Mouse (Mus musculus) layer of hippocampus, adult 8-10 months (tissue): Measurements from ENCODE around the gene Trmt44. TPM values are rescaled to one million over a fixed set of nuclear protein-coding genes. Genes with fewer than 3 reads are reported as not detected.

Experiments
- DNase-seq, 2 experiments: peaks; one replicate each; pipeline ENCODE4 v3.0.0; 2022; ENCODE audit warnings: low spot score in 2 of 2
- total RNA-seq, 4 experiments: library from RNA; stranded (reverse); gene quantifications; 2 replicates each; pipeline ENCODE4 v1.2.4; 2022

Trmt44 gene
- total RNA-seq = 10 to 100 TPM in 1 of 4 experiments, 1 to 10 TPM in 3; 7.6 to 12.4 (median 8.7) TPM

DNA sequence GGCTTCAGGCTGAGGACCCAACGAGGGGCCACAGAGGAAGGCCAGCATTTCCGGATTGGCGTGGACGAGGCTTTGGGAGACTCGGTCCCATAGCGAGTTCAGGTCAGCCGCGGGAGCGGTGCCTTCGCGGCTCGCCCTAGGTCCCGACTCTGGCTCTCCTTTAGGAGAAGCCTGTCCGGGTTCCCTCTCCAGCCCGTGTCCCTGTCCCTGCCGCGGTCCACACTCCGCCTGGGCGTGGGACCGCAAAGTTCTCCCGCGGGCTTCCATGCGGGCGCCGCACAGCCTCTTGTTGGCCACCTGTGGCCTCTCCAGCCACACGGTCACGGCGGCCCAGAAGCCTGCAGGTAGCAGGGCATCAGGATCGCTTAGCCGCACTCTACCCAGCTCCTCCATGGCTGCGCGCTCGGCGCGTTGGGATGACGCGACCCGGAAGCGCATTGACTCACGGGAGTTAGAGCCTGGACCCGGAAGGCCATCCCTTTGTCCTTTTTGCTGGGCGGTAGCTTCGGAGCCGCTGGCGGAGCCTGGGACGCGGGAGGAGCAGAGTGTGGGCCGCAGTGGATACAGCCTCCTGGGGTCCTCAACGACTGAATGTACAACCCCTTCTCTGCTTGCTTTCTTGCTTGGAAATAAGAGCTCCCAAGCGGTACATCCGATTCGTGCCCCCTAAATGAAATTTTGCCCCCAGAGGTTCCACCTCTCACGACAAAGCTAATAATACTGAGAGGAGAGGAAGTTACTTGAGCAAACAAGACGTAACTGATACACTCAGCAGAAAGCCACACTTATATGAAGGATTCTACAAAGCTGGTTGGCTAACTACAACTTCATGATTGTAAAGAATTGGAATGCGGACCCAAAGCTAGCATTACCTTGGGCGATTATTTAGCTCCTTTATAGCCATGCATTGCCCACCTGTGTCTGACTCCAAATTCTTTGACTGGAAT lies at the start of gene Trmt44:
TSS of gene Trmt44 (minus strand) at position 418 of the 947 bp plus-strand sequence.
- DNase-seq = peak; percentile 88 to 91

DNA sequence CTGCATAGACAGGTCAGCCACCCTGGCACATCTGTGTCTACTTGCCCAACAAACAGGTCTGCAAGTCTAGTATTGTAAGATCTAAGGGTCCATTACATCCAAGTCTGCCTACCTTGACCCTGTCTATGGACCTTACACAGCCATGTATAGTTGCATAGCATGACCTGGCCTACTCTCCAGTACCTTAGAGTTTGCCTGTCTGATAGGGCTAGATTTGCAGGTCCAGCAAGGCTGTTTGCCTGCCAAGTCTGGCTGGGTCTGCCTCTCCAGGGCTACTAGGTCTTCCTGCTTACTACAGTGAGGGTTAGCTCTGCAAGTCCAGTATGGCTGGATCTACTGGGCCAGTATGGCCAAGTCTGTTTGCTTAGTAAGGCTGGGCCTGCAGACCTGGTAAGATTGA lies 49.0 kb upstream of the Trmt44 start:
- DNase-seq = no peak

DNA sequence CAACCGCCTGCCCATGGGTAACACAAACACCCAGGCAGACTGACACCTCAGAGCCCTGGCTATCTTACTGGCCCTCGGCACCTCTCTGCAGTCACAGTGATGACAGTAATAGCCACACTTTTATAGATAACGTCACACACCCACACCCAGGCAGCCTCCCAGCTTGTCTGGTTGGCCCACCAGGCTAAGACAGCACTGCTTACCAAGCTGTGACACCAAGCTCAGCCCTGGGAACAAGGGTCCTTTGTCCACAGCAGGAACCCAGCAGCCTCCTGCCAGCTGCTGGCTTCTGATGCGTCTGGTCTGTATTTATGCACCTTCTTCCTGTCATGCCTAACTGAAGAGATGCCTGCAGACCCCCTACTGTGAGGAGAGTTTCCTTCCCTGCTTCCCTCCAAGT lies 46.2 kb upstream of the Trmt44 start:
- no peak for DNase-seq

DNA sequence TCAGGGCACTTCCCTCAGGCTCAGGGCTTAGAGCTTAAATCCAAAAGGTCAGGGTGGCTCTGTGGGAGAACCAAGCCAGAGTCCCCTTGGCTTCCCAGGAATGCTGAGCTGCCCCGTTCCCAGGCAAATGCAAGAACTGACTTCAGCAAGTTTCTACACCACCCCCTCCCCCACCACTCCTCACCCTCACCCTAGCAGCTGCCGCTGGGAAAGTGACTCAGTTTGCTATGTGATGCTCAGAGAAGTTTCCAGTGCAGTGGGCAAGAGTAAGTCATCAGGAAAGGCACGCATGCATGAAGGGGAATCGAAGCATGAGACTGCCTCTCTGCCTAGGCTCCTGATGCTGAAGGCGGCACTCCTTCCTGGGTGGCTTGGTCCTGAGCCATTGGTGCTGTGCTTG lies 42.1 kb upstream of the Trmt44 start:
- DNase-seq = no peak

DNA sequence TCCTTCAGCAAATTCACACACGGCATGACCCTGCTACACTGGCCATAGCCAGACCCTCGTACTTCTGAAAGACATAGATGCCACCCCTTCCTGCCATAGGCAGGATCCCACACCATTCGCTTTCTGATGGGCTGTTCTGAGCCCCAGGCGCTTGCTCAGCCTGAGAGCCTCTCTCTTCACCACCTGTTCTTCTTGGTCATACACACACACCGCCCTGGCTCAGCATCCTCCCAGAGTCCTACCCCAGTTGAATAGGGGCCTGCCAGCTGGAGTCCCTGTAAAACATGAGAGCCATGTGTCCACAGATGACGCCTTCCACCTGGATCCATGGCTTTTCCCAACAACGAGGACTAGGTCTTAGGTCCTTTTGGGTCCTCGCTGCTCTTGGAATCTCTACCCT lies 37.9 kb upstream of the Trmt44 start:
- no peak for DNase-seq

DNA sequence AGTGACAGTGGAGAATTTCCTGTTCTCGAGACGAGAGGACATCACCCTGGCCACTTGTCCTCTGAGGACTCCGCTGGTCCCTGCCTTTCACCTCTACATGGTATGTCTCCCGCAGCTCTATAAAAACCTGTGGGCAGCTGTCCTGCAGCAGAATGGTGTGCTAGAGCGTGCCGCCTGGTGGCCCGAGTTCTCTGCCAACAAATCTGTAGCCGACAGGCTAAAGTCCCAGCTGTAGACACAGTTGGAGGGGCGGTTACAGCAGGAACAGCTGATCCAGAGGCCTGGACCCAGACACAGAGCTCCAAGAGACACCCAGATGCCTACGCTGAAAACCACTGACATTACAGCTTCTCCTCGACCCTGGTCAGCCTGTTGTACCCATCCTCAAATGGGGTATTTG lies 37.0 kb upstream of the Trmt44 start:
- DNase-seq = peak in 1 of 2 experiments; percentile 29

DNA sequence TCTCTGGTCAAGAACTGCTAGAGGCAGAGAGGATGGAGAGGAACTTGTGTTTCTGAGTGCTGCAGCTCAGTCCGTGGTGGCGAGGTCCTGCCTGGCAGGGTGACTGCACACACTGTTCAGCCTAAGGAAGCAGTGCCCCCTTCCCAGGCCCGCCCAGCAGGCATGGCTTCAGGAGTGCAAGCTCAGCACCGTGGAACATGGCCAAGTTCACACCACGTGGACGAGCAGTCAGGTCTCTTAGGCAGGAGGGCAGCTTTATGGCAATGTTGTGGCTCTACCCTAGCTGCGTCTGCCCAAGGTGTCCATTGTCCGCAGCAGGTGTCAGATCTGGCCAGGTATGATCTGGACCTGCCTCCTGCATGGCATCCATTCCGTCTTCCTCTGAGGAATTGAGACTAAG lies 36.3 kb upstream of the Trmt44 start:
- no peak for DNase-seq

DNA sequence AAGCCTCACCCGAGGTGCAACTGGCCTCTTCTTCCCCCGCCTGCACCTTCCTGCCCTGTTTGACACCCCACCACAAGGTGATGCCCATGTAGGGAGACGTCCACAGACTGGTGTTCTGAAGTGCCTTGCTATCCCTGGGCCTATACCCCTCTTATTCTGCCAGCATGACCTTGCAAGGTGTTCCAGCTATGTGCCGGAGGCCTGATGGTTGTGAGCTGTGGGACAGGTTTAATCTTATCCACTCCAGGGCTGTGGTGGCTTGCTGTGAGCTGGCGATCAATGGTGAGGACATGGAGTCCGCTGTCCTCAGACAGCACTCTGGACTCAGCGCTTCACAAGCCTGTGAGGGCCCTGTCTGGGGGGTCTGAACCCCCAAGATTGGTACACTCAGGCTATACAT lies 35.5 kb upstream of the Trmt44 start:
- DNase-seq = no peak

DNA sequence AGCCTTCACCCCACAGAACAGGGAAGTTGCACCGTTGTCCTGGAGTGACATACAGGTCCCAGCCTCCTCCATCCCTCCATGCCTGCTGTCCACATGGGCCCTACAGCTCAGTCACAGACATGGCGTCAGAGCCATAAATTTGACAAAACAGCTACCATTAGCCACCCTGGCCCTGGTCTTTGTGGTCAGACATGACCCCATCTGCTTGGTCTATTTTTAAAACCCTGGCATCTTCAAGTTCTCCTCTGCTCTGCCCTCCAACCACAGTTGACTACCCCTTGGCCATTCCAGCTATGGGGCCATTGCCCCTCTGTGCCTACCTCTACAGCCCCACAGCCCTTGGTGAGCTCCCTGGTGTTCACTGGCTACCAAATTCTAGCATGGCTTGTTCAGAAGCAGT lies 35.1 kb upstream of the Trmt44 start:
- DNase-seq = no peak

DNA sequence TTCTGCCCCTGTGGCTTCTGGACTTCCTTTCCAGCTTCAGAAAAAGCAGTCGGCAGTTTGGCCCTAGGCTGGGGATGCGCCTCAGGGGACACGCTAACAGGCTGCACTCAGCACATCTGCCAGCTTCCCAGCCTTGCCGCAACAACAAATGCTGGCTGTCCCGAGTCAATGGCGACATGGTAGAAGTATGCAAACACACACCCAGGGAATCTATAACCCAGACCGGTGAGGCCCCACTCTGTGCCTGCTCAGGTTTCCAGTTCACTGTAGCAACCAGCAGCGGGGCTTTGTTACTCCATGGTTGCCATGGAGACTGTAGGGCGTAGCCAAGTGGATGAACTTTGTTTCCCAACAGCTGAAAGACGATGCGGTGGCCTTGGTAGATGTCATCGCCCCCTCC lies 34.5 kb upstream of the Trmt44 start:
- no peak for DNase-seq

DNA sequence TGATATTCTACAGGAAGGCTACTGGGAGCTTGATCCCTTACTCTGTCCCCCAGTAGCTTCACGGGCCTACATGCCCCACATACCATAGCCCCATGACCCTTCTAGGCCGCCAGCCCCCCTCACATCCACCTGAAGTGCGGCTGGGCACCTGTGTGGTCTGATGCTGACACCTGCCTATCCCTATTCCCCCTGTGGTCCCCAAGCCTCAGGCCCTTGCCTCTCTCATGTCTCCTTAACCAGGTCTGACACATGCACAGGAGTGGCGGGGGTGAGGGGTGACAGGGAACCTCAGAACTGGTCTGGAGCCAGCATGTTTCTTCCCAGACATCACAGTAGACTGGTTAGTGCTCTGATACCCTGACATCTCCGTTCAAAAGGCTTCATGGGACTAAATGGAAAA lies 33.7 kb upstream of the Trmt44 start:
- no peak for DNase-seq

DNA sequence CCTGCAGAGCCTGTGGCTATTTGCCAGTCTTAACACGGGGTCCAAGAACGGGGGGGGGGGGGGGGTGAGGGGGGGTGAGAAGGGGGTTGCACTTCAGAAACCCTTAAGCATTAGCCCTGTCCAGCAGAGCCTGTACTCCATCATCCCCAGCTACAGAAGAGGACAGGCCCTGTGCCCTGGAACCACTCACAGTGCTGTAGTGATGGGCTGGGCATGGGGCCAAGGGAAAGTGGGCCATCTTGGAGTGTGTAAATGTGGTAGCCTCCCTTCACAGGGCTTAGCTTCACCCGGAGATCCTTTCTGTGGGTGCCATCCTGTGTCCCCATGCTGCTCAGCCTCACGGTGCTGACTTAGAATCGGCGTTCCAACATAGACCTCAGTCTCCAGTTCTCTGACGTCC lies 32.9 kb upstream of the Trmt44 start:
- no peak for DNase-seq

DNA sequence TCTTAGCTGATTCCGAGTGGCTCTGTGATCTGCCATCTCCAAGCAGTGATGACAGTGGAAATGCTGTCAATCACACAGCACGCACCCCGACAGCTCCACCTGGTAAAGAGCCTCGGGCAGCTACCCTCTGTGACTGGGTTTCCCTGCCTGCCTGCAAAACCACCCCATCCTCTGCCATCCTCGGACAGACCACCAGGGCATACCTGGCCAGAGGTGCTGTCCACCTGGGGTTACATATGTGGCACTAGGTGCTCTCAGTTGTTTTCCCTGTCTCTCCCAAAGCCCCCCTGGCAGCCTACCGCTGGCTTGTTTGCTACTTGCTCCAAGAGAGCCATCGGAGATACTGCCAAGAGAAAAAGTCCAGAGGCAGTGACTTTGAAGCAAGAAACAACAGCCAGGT lies 31.9 kb upstream of the Trmt44 start:
- no peak for DNase-seq

DNA sequence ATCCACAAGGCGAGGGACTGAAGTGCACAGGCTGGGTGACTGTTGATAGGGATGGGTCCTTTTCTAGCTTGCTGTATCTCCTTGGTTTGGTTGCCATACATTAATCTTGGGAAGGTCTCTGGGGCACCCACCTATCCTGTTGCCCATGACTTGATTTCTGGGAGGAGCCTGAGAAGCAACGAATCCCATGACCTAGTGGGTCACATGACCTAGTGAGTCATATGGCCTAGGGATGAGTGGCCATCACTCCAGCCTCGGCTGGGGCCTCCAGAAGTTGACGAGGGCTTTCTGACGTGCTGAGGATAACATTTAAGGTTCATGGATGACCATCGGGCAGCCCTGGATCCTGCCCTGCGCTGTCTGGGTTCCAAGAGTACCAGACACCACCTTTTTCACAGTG lies 30.5 kb upstream of the Trmt44 start:
- DNase-seq = no peak

DNA sequence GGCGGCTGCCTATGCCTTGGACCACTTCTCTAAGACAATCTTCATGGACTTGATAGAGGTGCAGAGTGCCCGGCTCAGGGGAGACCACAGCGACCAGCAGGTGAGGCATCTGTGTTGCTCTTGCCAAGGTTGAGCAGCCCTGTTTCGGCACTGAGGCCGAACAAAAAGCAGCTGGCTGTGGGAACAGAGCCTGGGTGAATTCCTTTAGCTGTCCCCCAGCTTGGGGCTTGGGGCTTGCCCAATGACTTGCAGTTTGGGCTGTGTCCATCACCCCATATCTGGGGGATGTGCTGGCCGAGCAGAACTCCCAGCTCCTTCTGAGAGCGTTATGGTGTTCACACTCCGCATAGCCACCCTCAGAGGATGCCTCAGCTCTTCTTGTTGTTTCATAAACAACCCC lies 26.7 kb upstream of the Trmt44 start:
- DNase-seq = no peak

DNA sequence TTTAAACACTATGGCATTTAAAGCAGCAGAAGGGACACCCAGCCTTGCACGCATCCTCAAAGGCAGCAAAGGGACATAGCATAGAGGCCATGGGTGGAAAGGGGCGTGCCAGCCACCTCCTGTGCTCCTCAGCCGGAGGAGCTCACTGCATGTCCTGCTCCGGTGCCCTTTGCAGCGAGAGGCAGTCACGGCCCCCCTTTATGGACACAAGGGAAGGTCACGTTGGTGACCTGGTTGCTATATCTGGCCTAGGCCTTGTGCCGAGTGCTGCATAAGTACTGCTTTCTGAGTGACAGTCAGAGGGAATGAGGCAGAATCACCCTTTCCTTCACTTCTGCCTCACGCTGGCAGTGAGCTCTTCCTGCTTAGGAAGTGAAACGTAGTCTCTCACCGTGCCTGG lies 25.4 kb upstream of the Trmt44 start:
- DNase-seq = no peak

DNA sequence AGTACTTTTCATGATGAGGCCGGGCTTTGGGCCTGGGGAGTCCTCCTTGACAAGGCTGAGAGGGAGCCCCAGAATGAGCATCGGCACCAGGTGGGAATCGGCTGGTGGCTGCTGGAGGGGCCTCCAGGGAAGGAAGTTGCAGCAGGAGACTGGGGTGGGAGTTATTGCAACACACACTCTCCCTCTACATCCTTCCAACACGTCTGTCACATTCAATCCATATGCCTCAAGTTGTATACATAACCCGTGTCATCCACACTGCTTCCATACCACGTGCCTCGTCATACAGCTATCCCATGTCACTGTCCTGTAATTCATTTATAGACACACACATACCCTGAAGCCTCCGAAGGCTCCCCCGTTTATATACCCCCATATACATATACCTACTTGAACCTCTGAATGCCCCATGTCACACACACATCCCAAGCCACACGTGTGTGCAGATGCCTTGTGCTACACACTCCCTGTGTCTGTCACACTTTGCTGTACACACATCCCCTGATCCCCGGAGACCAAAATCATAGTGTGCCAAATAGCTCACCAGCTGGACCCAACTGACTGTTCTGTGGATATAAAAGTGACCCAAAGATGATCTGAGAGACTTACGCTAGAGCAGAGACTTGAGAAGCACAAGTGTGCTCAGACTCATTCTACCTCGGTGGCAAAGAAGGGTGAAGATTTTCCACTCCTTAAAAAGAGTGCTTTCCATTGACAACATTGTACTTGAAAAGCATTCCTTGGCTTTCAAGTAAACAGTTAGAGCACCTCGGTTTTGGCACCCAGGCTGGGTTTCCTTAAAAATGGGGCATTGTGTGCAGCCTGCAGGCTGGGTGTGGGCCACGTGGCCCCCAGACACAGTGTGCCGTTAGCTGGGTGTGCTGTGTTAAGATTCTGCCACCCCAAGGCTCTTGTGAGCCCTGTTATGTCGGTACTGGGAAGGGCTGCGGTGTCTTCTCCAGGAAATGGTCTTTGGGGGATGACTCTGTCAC lies 21.6 kb upstream of the Trmt44 start:
- DNase-seq = no peak

DNA sequence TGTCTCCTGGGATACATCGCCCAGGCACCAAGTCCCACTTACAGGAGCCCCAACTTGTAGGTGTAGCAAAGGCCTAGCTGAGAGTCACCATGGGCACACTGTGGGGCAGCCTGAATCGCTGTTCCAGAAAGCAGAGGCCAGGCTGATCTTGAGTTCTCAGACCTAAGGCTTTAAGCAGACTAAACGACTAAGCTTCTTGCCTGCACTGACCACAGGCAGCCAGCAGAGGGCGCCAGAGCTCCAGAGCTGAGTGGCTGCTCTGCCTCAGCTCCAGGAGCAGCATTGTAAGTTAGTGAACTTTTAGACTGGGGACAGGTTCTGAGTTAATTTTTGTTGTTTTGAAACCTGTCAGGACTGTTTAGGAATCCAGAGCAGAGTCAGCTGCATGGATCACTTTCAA lies 20.8 kb upstream of the Trmt44 start:
- DNase-seq = peak; percentile 35 to 77

DNA sequence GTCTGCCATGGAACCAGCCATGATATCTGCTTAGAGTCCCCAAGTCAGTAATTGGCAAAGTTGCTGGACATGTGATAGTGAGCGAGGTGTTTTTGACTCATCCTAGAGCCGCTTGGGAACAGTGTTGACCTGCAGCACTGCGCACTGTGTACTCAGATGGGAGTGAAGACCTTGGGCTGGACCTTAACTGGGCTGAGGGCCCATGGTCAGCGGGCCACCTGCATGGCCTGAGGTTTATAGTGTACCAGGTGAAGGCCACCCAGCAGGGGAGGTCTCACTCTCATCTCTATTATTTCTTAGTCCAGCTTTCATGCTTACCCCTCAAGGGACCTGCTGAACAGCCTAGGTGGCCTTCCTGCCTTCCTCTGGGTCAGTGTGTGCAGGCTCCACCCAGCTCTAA lies 19.9 kb upstream of the Trmt44 start:
- no peak for DNase-seq

DNA sequence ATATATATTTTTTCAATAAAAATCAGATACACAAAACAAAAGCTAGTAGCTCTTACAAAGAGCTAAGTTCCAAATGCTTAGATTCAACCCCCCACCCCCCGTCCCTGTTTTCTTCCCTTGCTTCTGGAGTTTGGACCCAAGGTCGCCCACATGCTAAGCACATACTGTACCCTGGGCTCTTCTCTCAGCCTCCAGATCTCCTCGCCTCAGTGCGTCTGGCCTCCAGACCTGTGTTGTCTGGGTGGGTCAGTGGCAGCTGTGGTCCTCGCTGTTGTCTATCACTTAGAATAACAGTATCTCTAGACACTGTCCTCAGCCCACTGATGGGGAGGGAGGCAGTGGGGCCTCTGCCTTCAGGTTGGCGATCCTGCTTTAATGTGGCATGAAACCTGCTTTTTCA lies 18.4 kb upstream of the Trmt44 start:
- DNase-seq = no peak

DNA sequence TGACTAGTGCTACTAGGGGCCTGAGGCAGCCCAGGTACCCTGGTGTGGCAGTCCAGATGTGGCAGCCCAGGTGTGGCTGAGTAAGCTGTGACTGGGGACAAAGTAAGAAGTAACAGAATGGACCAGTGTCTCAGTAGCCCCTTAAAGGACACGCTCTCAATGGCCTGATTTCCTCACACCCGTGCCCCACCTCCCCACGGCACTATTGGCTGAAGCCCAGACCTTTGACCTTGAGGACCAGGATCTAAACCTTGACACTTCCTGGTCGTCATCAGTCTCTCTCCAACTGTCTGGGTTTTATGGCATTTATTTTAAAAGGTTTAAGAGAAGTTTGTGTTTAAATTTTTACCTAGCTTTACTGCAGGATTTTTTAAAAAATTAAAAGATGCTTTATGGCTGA lies 18.0 kb upstream of the Trmt44 start:
- no peak for DNase-seq

DNA sequence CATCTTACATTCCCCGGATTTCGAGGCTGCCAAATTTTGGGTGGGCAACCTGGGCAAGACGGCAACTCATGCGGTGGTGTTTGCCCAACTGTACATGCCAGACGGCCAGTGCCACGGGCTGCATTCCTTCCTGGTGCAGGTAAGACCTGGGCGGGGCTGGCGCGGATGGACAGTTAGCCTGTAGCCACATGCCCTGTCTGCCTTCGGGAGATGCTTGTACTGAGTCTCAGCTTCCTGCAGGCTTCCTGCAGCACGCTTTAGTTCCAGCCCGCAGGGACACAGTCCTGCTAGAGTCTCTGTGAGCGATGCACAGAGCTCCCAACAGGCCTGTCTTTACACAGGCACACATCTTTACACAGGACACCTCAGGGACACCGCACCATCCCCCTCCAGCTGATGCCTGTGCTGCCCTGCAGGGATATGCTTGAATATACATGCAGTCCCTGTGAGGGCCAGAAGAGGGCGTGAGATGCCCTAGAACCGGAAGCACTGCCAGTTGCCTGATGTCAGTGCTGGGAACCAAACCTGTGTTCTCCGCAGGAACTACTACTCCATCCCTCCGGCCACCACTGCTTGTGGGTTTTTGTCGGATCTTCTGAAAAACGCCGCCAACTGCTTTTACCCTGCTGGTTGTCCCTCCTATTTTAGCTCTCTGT lies 17.3 kb upstream of the Trmt44 start:
- no peak for DNase-seq
